Mouse (Mus musculus): ENCODE results near the gene Rhpn2.

Gene Rhpn2

GRCm38 (mm10) chr7:35349022-35349421 is 15.1 kb downstream of the Rhpn2 start:
- DNase-seq: no peak

- no peak for DNase-seq
Observed at GRCm38 (mm10) chr7:35349886-35350684, 16.1 kb downstream of the Rhpn2 start.

GRCm38 (mm10) chr7:35351155-35351554 is 17.2 kb downstream of the Rhpn2 start:
- no peak for DNase-seq

DNA sequence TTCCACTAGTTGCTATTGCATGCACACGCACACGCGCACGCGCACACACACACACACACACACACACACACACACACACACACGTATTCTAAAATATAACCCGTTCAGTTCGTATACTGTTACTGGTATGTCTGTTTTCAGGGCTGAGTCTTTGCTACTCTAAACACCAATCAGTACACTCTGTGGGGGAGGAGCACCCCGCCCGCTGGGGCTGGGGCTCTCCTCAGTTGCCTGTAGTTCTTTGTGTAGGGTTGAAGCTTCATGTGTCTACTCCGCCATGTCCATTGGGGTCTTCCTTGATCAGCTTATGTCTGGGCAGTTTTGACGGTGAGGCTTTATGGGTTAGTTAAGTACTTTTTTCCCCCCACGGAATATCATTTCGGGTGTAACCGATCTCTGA is 19.3 kb downstream of the Rhpn2 start:
- DNase-seq: no peak

GRCm38 (mm10) chr7:35355303-35355872 is 21.4 kb downstream of the Rhpn2 start:
- DNase-seq: no peak

- DNase-seq: no peak
Observed at GRCm38 (mm10) chr7:35357621-35358020, 23.7 kb downstream of the Rhpn2 start.

DNA sequence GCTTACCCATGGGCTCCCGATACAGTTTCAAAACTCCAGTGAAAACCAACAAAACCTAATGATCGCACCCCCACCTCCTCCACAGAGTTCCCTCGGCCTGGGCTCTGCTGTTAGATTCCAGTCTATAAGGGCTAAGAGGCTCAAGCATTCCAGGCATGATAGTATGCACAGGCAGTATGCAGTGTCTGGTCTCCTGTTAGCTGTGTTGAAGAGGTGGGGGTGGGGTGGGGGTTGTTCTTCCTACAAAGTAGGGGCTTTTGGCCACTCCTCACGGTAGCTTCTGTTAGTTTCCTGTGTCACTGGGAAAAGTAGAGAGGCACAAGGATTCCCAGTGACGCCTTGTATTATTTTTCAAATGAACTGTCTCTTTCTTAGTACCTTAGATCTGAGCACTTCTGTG is 28.3 kb downstream of the Rhpn2 start:
- DNase-seq: no peak

GRCm38 (mm10) chr7:35362868-35363267 is 28.9 kb downstream of the Rhpn2 start:
- no peak for DNase-seq

GRCm38 (mm10) chr7:35365161-35365910 is 31.4 kb downstream of the Rhpn2 start:
- peak; percentile 36 for DNase-seq

- peak; percentile 40 for DNase-seq
Observed at GRCm38 (mm10) chr7:35371096-35371495, 37.1 kb downstream of the Rhpn2 start.

DNA sequence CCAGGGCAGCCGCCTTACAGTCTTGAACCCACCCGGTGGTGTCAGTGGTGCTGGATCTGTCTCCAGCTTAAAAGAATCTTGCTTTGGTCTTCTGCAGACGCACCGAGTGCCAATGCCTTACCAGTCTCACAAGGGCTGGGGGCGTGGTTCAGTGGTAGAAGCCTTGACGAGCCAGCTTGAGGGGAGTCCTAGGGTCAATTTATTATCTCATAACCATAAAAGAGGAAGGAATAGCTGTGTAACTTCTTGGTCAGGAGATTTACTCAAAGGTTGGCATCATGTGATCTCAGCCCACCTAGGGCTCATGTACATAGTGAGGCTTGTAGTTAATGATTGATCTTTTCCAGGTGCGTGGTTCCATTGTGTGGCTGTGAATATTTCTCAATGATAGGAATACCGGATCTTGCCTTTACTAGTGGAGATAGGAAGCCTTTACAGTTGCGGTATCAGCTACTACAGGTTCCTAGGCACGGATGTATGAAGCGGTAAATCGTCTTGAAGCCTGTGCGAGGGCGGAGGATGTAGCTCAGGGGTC is 38.6 kb downstream of the Rhpn2 start:
- DNase-seq: no peak

DNA sequence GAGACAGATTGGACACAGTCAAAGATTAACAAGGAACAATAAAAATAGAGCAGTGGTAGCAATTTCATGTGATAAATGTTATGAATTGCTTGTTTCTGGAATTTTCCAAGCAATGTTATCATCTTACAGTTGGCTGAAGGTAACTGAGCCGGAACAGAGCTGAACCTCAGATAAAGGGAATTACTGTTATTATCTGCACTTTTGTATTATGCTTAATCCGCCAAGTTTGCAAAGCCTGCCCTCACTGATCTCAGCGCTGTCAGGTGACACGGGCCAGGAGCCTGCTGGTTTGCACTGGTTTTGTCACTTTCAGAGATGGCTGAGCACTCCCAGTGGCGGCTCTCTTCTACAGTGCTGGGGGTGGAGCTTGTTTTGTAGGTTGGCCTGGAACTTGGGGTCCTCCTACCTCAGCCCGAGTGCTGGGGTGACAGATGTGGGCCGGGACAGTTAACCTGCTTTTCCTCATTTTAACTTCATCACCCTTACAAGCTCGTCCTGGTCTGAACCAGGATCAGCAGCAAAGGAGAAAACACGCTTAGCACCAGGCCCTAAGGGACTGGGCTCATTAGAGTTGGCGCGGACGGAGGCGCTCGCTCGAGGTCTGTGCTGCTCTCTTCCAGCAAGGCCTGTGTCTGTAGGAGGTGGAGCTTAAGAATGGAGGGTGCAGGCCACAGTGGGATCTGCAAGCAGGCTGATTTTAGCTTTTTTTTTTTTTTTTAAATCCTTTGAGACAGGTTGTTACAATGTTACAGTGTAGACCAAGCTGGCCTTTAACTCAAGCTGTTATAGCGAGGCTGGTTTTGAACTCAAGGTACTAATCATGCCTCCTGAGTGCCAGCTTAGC is 39.4 kb downstream of the Rhpn2 start:
- no peak for DNase-seq

DNA sequence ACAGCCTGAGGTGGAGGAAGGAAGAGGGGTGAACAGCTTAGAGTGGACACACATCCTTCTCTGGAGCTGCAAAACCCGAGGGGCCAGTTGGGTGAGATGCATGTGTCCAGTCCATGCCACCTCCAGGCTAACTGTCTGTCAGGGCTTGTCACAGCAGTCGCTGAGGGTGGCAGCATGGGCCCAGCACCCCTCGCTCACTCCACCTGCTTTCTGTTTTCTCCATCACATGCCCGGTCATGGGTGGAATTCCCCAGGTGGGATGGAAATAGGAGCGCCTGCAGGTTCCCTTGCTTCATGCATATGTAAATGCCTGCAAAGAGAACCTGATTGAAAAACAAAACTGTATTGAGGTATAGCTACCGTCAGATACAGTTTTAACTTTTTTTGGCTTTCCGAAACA is 40.3 kb downstream of the Rhpn2 start:
- no peak for DNase-seq

DNA sequence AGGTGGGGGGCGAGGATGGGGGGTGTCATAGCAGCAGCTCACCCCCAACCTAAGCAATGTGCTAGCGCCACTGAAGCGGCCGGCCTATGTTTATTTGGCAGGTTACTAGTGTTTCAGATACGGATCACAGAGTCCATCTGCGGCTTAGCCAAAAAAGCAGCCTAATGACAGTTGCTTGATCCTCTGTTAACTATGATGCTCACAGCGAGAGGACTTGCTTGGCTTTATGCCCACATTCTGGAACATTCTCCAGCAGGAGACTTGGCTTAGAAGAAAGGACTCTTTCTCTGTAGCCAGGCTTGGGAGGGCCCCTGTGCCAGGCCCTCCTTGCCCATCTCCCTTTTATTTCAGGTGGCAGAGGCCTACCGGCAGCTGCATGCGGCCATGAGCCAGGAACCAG is 42.7 kb downstream of the Rhpn2 start:
- DNase-seq: no peak

DNA sequence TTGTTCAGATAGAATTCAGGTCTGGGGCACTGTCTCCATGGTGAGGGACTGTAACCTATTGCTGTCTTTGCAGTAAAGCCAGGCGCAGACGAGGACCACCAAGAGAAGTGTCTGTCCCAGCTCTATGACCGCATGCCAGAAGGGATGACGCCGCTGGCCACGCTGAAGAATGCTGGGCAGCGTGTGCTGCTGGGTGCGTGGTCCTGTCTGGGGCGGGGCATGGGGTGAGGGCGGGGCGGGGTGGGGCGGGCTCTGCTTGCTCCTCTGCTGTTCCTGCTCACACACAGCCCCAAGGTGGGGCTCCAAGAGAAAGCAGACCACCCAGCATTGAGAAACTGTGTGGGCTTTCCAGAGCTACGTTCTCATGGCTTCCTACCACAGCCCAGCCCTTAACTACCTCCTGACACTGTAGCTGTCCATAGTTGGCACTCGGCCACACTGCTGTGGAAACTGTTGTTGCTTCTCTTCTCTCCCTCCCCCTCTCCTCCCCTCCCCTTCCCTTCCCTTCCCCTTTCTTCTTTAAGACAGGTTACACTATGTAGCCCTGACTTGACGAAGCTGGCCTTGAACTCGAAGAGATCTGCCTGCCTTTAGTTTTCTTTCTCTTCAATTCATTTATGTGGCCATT is 45.6 kb downstream of the Rhpn2 start:
- DNase-seq: no peak

DNA sequence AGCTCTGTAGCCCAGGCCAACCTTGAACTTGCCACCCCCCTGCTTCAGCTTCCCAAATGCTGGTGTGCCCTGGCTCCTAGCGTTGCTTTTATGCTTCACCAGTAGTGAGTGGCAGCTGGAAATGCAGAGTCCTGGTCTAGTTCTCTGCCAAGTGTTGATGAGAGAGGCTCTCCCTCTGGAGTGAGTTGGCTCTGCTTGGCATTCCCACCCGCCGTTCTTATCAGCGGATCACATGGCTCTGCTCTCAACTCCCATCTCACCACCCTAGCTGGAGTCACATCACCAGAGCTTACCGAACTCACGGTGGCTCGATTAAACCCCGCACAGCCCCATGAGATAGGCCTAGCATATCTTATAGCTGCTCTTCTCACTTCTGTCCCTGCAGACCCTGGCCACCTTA is 46.4 kb downstream of the Rhpn2 start:
- no peak for DNase-seq

GRCm38 (mm10) chr7:35381861-35382260 is 47.9 kb downstream of the Rhpn2 start:
- DNase-seq: no peak

DNA sequence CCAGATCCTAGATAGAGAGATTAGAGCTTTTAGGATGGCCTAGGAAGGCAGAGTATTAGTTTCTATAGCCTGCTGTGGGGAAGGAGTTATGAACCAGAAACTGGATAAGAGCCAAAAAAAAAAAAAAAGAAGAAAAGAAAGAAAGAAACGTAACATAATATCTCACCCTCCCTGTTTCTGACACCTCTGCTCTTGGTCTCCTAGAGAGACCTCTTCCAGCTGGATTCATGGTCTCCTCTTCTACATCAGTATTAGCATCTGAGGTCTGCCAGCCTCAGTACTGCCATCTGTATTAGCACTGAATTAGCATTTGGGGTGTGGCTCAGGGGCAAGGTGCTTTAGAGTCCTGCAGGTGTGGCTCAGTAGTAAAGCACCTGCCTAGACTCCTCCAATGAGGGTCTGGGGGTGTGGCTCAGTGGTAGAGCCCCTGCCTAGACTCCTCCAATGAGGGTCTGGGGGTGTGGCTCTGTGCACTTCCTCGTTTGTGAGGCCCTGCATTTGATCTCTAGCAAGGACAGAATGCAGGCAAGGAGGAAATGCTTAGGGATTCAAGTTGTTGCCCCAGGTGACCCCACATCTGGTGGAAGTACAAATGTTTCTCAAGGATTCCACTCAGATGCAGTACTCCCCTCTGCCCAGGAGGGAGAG is 48.9 kb downstream of the Rhpn2 start:
- no peak for DNase-seq

DNA sequence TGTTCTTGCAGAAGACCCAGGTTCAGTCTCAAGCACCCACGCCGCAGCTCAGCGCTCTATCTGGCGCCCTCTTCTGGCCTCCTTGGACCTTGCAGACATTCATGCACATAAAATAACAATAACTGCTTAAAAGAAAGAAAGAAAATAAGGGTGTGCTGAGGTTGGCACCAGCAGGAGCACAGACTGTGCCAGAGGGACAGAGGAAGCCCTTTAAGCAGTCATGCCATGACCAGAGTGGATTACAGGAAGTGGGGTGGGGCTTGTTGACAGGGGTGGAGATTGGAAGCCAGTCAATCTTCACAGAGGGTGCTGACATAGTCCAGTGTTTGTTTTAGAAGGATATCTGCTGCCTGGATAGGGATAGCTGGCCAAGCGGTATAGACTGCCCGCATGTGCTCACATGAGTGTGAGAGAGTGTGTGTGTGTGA is 52.6 kb downstream of the Rhpn2 start:
- DNase-seq: no peak

DNA sequence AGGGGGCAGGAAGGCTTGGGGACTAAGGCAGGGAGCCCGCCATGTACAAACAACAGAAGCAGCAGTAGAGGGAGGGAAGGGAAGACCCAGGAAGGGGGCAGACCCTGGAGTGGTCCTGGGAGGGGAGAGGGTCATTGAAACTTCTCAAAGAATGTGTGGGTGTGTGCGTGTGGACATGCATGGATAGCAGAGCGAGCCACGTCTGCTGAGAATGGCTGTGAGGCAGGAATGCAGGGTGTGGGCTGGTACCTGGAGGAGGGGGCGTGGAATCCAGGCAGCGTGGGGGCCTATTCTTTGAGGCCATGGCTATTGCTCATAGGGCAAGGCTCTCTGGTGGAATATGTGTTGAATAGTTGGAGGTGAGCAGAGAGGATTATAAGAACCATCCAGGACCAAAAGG is 54.7 kb downstream of the Rhpn2 start:
- no peak for DNase-seq

DNA sequence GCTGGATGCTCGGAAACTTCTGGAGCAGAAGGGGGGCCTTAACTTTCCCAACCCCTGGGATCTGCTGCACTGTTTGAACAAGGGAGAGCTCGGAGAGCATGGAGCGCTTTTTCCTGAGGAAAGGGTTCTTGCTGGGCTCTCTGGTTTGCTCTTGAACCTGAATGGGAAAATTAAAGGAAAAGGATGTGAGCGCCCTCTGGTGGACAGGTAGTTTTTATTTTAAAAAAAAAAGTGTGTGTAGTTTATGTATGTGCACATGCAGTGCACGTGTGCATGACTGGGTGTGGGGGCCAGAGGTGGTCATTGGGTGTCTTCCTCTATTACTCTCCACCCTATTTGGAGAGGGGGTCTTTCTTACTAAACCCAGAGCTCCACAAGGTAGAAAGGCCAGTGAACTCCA is 59.0 kb downstream of the Rhpn2 start:
- DNase-seq: peak; percentile 34
